Mouse (Mus musculus) thymus, adult 2 months (tissue): ENCODE data around the gene Sptlc2. TPM values are rescaled to one million over a fixed set of nuclear protein-coding genes. Genes with fewer than 3 reads are reported as not detected.

Source experiments
- DNase-seq: peaks from one replicate; pipeline ENCODE4 v3.0.0; 2021
- H3K27ac ChIP-seq: fragments of 200-500 bp; 2 replicates; pipeline ENCODE4 v1.5.1; 2012; ENCODE audit warnings: low read length, control low read depth; ENCODE audit not compliant: control insufficient read depth, insufficient read depth
- H3K27me3 ChIP-seq: fragments of 200-500 bp; 2 replicates; pipeline ENCODE4 v1.6.1; 2012; ENCODE audit warnings: mild to moderate bottlenecking, low read length, moderate library complexity, mixed read lengths; ENCODE audit not compliant: control insufficient read depth, insufficient read depth
- H3K36me3 ChIP-seq: fragments of 200-500 bp; 2 replicates; pipeline ENCODE4 v1.6.1; 2012; ENCODE audit warnings: mild to moderate bottlenecking, low read length, moderate library complexity; ENCODE audit not compliant: control insufficient read depth, insufficient read depth
- H3K4me1 ChIP-seq: fragments of 200-500 bp; replicated peaks from 2 replicates; pipeline ENCODE4 v1.6.1; 2012; ENCODE audit warnings: low read length; ENCODE audit not compliant: control insufficient read depth, insufficient read depth
- H3K4me3 ChIP-seq: fragments of 200-500 bp; 2 replicates; pipeline ENCODE4 v1.5.1; 2012; ENCODE audit warnings: mild to moderate bottlenecking, low read length, control low read depth, moderate library complexity; ENCODE audit not compliant: control insufficient read depth, insufficient read depth
- CTCF ChIP-seq: fragments of 200-500 bp; IDR thresholded peaks from 2 replicates; pipeline ENCODE4 v1.5.1; 2012; ENCODE audit warnings: mild to moderate bottlenecking, control low read depth, low read length, moderate library complexity, borderline replicate concordance; ENCODE audit not compliant: control insufficient read depth, poor library complexity, insufficient read depth; ENCODE audit errors: extremely low read depth
- POLR2A ChIP-seq: fragments of 200-500 bp; IDR thresholded peaks from 2 replicates; pipeline ENCODE4 v1.6.1; 2012; ENCODE audit warnings: mild to moderate bottlenecking, low read length, control low read depth, moderate library complexity; ENCODE audit not compliant: control insufficient read depth, poor library complexity, insufficient read depth; ENCODE audit errors: extremely low read depth
- WGBS: fragments of 180-500 bp; shearing (Covaris S2); methylation state at CpG from one replicate; pipeline ENCODE4 v1.1.7; 2018; 5-methylcytosine and 5-hydroxymethylcytosine counted together
- polyA plus RNA-seq: library from polyadenylated mRNA; depleted of rRNA; stranded (reverse); fragments of >200 nt; gene quantifications from 2 replicates; pipeline ENCODE4 v1.2.3, GENCODE M21; 2012

Sptlc2 gene
- polyA plus RNA-seq, 1 experiment: 10.2 TPM

- DNase-seq: no peak
- 97% methylated on average over 5 of the region's 5 CpGs for WGBS
- Histone ChIP-seq H3K4me1 (no peaks in the 10 kb centered on the region), H3K27me3 (no peaks in the 10 kb centered on the region), H3K27ac (no peak overlapping the region), H3K36me3 (no peaks in the 10 kb centered on the region), H3K4me3 (no peak overlapping the region)
- no peak for TF ChIP-seq CTCF
- TF ChIP-seq POLR2A: no peak
Measured at GRCm38 (mm10) chr12:87289100-87289499, 99.1 kb downstream of the Sptlc2 start.

GRCm38 (mm10) chr12:87284726-87285125 lies 103.4 kb downstream of the Sptlc2 start:
- Histone ChIP-seq H3K27me3 (no peaks in the 10 kb centered on the region), H3K4me1 (no peaks in the 10 kb centered on the region), H3K36me3 (no peaks in the 10 kb centered on the region), H3K4me3 (no peak overlapping the region), H3K27ac (no peak overlapping the region)
- no peak for DNase-seq
- TF ChIP-seq CTCF: no peak
- TF ChIP-seq POLR2A: no peak
- 93% methylated on average over 5 of the region's 5 CpGs for WGBS

- no peaks in the 10 kb centered on the region for H3K4me1 ChIP-seq
- no peak overlapping the region for H3K4me3 ChIP-seq
- 80% methylated on average over 4 of the region's 4 CpGs for WGBS
- TF ChIP-seq CTCF (no peak), POLR2A (no peak)
- H3K27me3 ChIP-seq: no peaks in the 10 kb centered on the region
- no peak overlapping the region for H3K27ac ChIP-seq
- no peak for DNase-seq
- no peaks in the 10 kb centered on the region for H3K36me3 ChIP-seq
Measured at GRCm38 (mm10) chr12:87284268-87284667, 103.9 kb downstream of the Sptlc2 start.

GRCm38 (mm10) chr12:87283706-87284105 lies 104.4 kb downstream of the Sptlc2 start:
- Histone ChIP-seq H3K4me3 (no peak overlapping the region), H3K27ac (no peak overlapping the region), H3K27me3 (no peaks in the 10 kb centered on the region), H3K4me1 (no peaks in the 10 kb centered on the region), H3K36me3 (no peaks in the 10 kb centered on the region)
- TF ChIP-seq POLR2A: no peak
- TF ChIP-seq CTCF: no peak
- WGBS: 92% methylated on average over 7 of the region's 7 CpGs
- no peak for DNase-seq

DNA sequence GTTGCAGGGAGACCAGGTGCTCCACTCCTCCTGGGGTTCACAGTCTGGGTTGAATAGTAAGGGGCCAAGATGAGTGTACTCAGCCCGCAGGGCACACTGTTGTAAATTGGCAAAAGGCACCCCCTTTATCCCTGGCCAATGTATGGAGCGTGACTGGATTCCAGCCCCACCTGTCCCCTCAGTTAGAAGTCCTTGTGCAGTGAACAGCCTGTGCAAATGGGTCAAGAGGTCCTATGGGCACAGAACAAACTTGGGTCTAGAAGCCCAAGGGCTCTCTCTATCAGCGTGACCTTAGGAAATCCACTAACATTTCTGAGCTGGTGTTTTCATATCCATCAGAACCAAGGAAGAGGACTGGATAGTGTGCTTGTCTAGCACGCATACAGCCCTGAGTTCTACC lies 105.4 kb downstream of the Sptlc2 start:
- H3K27me3 ChIP-seq: no peaks in the 10 kb centered on the region
- WGBS: 100% methylated on average over 4 of the region's 4 CpGs
- no peak overlapping the region for H3K27ac ChIP-seq
- no peak for TF ChIP-seq POLR2A
- no peak for TF ChIP-seq CTCF
- no peak for DNase-seq
- H3K4me1 ChIP-seq: no peaks in the 10 kb centered on the region
- H3K4me3 ChIP-seq: no peak overlapping the region
- H3K36me3 ChIP-seq: no peaks in the 10 kb centered on the region

- no peaks in the 10 kb centered on the region for H3K36me3 ChIP-seq
- no peak for TF ChIP-seq CTCF
- TF ChIP-seq POLR2A: no peak
- no peak for DNase-seq
- H3K27me3 ChIP-seq: no peaks in the 10 kb centered on the region
- no peak overlapping the region for H3K4me3 ChIP-seq
- no peaks in the 10 kb centered on the region for H3K4me1 ChIP-seq
- WGBS: 91% methylated on average over 1 of the region's 1 CpGs
- H3K27ac ChIP-seq: no peak overlapping the region
Measured at GRCm38 (mm10) chr12:87281766-87282165, 106.4 kb downstream of the Sptlc2 start.

- 90% methylated on average over 14 of the region's 14 CpGs for WGBS
- no peak for TF ChIP-seq POLR2A
- no peak for TF ChIP-seq CTCF
- DNase-seq: no peak
- Histone ChIP-seq H3K36me3 (peaks cover 6% of the 10 kb centered on the region), H3K4me1 (no peaks in the 10 kb centered on the region), H3K4me3 (no peak overlapping the region), H3K27ac (no peak overlapping the region), H3K27me3 (no peaks in the 10 kb centered on the region)
Measured at GRCm38 (mm10) chr12:87279879-87280278, 108.3 kb downstream of the Sptlc2 start.
